Mouse (Mus musculus) c-Kit-positive CD71-positive TER-119-negative erythroid progenitor cells, embryonic 14.5 days (primary cell): ENCODE results near the gene Tmx2.
"Not testable (repeated sequence)": the region's sequence is repeated elsewhere in the genome, so short reads cannot be mapped to it uniquely, and the experiment has no call there.

Experiments
- DNase-seq: peaks from one replicate; pipeline ENCODE4 v3.0.0-alpha.2; 2013; ENCODE audit warnings: low read depth

Tmx2 gene

GRCm38 (mm10) chr2:84688080-84688844 is 9.3 kb upstream of the Tmx2 start:
- no peak for DNase-seq

GRCm38 (mm10) chr2:84682605-84683183 is 3.8 kb upstream of the Tmx2 start:
- DNase-seq = no peak

GRCm38 (mm10) chr2:84677968-84678880 is 716 bp downstream of the Tmx2 start, which contains the start of the genes Gm28635 and Med19:
Gene Gm28635 (minus strand): TSS chr2:84678041.
Gene Med19 (plus strand): TSS chr2:84678402.
- DNase-seq = peak; percentile 100

- DNase-seq = no peak
Observed at GRCm38 (mm10) chr2:84677270-84677967, 1.5 kb downstream of the Tmx2 start.

- DNase-seq = not testable (repeated sequence)
Observed at GRCm38 (mm10) chr2:84671535-84671934, 7.4 kb downstream of the Tmx2 start.

- DNase-seq = peak; percentile 89
Observed at GRCm38 (mm10) chr2:84670569-84670933, 8.4 kb downstream of the Tmx2 start, which contains the start of gene Selenoh. Gene Selenoh (minus strand): TSS chr2:84670770.

- DNase-seq = no peak
Observed at GRCm38 (mm10) chr2:84669828-84670568, 8.9 kb downstream of the Tmx2 start.

- no peak for DNase-seq
Observed at GRCm38 (mm10) chr2:84666081-84666480, 12.9 kb downstream of the Tmx2 start.

- DNase-seq = no peak
Observed at GRCm38 (mm10) chr2:84662866-84663265, 16.1 kb downstream of the Tmx2 start.

GRCm38 (mm10) chr2:84660253-84660652 is 18.7 kb downstream of the Tmx2 start:
- no peak for DNase-seq

- no peak for DNase-seq
Observed at GRCm38 (mm10) chr2:84658806-84659205, 20.1 kb downstream of the Tmx2 start, which contains the start of gene Btbd18. Gene Btbd18 (plus strand): TSS chr2:84659079.

GRCm38 (mm10) chr2:84655864-84656263 is 23.1 kb downstream of the Tmx2 start:
- no peak for DNase-seq

- no peak for DNase-seq
Observed at GRCm38 (mm10) chr2:84653354-84653753, 25.6 kb downstream of the Tmx2 start.

- peak; percentile 74 for DNase-seq
Observed at GRCm38 (mm10) chr2:84650464-84651195, 28.3 kb downstream of the Tmx2 start, which contains the start of gene Ctnnd1. Gene Ctnnd1 (minus strand): TSS chr2:84650765.

- DNase-seq = no peak
Observed at GRCm38 (mm10) chr2:84649674-84650073, 29.3 kb downstream of the Tmx2 start.

GRCm38 (mm10) chr2:84648369-84648768 is 30.6 kb downstream of the Tmx2 start:
- DNase-seq = no peak

- DNase-seq = no peak
Observed at GRCm38 (mm10) chr2:84647051-84647568, 31.8 kb downstream of the Tmx2 start.

GRCm38 (mm10) chr2:84646138-84646537 is 32.8 kb downstream of the Tmx2 start:
- DNase-seq = no peak

GRCm38 (mm10) chr2:84640833-84641232 is 38.1 kb downstream of the Tmx2 start:
- DNase-seq = no peak
